In genomic region chr8:13352601-13353000, GRCm38 (mm10) we compare ENCODE assay signal across 21 mouse cellular contexts. TPM values are rescaled to one million over a fixed set of nuclear protein-coding genes. Genes with fewer than 3 reads are reported as not detected.
A peak's percentile ranks its signal among the peaks of the same experiment; 100 is the strongest.
DNase-seq lines count a peak whose midpoint lies in the region; ATAC-seq and TF ChIP-seq lines count a peak whose summit lies in the region.
"Had no signal": no experiment of that assay in that cellular context is flagged by ENCODE, and none has a peak within 500 bp of the region (broad histone marks: within the 10 kb centered on the region; RNA-seq: fewer than 3 reads in every experiment).

No protein-coding gene starts in this region.

- H3K79me2 ChIP-seq in MEL (ENCODE audit: control insufficient read depth, insufficient read depth, low read length, poor library complexity) = peaks cover 76% of the 10 kb centered on the region

- no peak overlapping the region for H3K4me3 ChIP-seq in heart, embryonic 12.5 days
- no peak overlapping the region for H3K4me3 ChIP-seq in MEL (ENCODE audit: control insufficient read depth in 1 of 2, insufficient read depth in 1 of 2, low read depth in 2 of 2, low read length in 2 of 2)
- H3K4me3 ChIP-seq in liver, embryonic 16.5 days (ENCODE audit: low read depth, low read length) = no peak overlapping the region
- no peak overlapping the region for H3K4me3 ChIP-seq in midbrain, embryonic 15.5 days
- H3K4me3 ChIP-seq: embryonic facial prominence, embryonic 15.5 days; heart, embryonic 10.5 days had no signal

- H3K27me3 ChIP-seq in heart, embryonic 12.5 days (replicated peaks) = no peaks in the 10 kb centered on the region
- H3K27me3 ChIP-seq in MEL (ENCODE audit: control insufficient read depth in 1 of 2, insufficient read depth in 2 of 2, low read length in 2 of 2) = no peaks in the 10 kb centered on the region
- H3K27me3 ChIP-seq in liver, embryonic 16.5 days (ENCODE audit: control insufficient read depth, insufficient read depth, low read depth, low read length) = no peaks in the 10 kb centered on the region
- H3K27me3 ChIP-seq in midbrain, embryonic 15.5 days (replicated peaks) = no peaks in the 10 kb centered on the region
- H3K27me3 ChIP-seq: embryonic facial prominence, embryonic 15.5 days had no signal

- peak overlapping the region; percentile 37 for H3K27ac ChIP-seq in heart, embryonic 12.5 days (ENCODE audit: poor library complexity, severe bottlenecking)
- peak overlapping the region; percentile 56 for H3K27ac ChIP-seq in MEL (ENCODE audit: control insufficient read depth, low read depth, low read length)
- H3K27ac ChIP-seq in liver, embryonic 16.5 days (ENCODE audit: low read length) = peak overlapping the region; percentile 53
- H3K27ac ChIP-seq in midbrain, embryonic 15.5 days = no peak overlapping the region
- H3K27ac ChIP-seq: embryonic facial prominence, embryonic 15.5 days; heart, embryonic 10.5 days; kidney, postnatal 0 days had no signal

- no peak for DNase-seq in heart, adult 11 months
- DNase-seq in 3T3-L1 (ENCODE audit: low read depth, low spot score) (peak; percentile 52), MEL (ENCODE audit: low read depth, low spot score) (no peak)
- DNase-seq in retina, postnatal 1 day = no peak
- DNase-seq: adrenal gland, postnatal 25 days; gastrocnemius, postnatal 10 days; right cerebral cortex, postnatal 4 days had no signal

- no peak for TF ChIP-seq RAD21 in MEL (IDR thresholded peaks at IDR 0.05; ENCODE audit: low read depth, low read length)

- H3K4me1 ChIP-seq in heart, embryonic 12.5 days (replicated peaks) = peaks cover 57% of the 10 kb centered on the region
- peaks cover 11 to 42% of the 10 kb centered on the region in 2 experiments for H3K4me1 ChIP-seq in MEL (ENCODE audit: control insufficient read depth in 1 of 2, insufficient read depth in 2 of 2, low read length in 2 of 2)
- H3K4me1 ChIP-seq in liver, embryonic 16.5 days (ENCODE audit: control insufficient read depth, low read depth, low read length) = peaks cover 51% of the 10 kb centered on the region
- H3K4me1 ChIP-seq in midbrain, embryonic 15.5 days = no peaks in the 10 kb centered on the region

- no peak for ATAC-seq in heart, embryonic 12.5 days (ENCODE audit: insufficient number of reproducible peaks, low FRiP score)
- no peak for ATAC-seq in liver, embryonic 16.5 days (ENCODE audit: low read depth)
- no peak for ATAC-seq in midbrain, embryonic 15.5 days (replicated peaks)
- ATAC-seq: forebrain, embryonic 16.5 days; midbrain, embryonic 16.5 days had no signal

- no peak overlapping the region for H3K9ac ChIP-seq in heart, embryonic 12.5 days
- no peak overlapping the region for H3K9ac ChIP-seq in MEL (ENCODE audit: control insufficient read depth, low read depth, low read length, poor library complexity, severe bottlenecking)
- H3K9ac ChIP-seq in liver, embryonic 16.5 days (ENCODE audit: low read depth, low read length) = peak overlapping the region; percentile 16; the same call in 1 of the 2 replicates
- H3K9ac ChIP-seq in midbrain, embryonic 15.5 days = no peak overlapping the region
- H3K9ac ChIP-seq: embryonic facial prominence, embryonic 15.5 days had no signal

- TF ChIP-seq POLR2A in MEL (IDR thresholded peaks at IDR 0.05; ENCODE audit: control insufficient read depth in 1 of 2, insufficient read depth in 1 of 2, low read depth in 1 of 2, low read length in 2 of 2, poor library complexity in 1 of 2) = peak in 1 of 2 experiments; percentile 12; a peak in 1 of 4 replicates

- 77% methylated on average over 8 of the region's 8 CpGs for WGBS in heart, embryonic 12.5 days
- 60% methylated on average over 8 of the region's 8 CpGs for WGBS in liver, embryonic 16.5 days (ENCODE audit: insufficient replicate concordance)
- WGBS in midbrain, embryonic 15.5 days = 90% methylated on average over 8 of the region's 8 CpGs

- H3K36me3 ChIP-seq in heart, embryonic 12.5 days = peaks cover 97% of the 10 kb centered on the region
- H3K36me3 ChIP-seq in MEL (ENCODE audit: control insufficient read depth in 1 of 2, insufficient read depth in 2 of 2, low read length in 2 of 2) = peaks cover 37 to 50% of the 10 kb centered on the region in 2 experiments
- H3K36me3 ChIP-seq in liver, embryonic 16.5 days (ENCODE audit: control insufficient read depth, insufficient read depth) = peaks cover 65% of the 10 kb centered on the region
- H3K36me3 ChIP-seq in midbrain, embryonic 15.5 days (replicated peaks) = peaks cover 20% of the 10 kb centered on the region; the same call in 1 of the 2 replicates

- H3K9me3 ChIP-seq in heart, embryonic 12.5 days (replicated peaks) = no peaks in the 10 kb centered on the region
- H3K9me3 ChIP-seq in MEL (replicated peaks; ENCODE audit: insufficient read depth, low read length) = no peaks in the 10 kb centered on the region
- H3K9me3 ChIP-seq in liver, embryonic 16.5 days (replicated peaks; ENCODE audit: control insufficient read depth, low read length) = no peaks in the 10 kb centered on the region
- no peaks in the 10 kb centered on the region for H3K9me3 ChIP-seq in midbrain, embryonic 15.5 days
- H3K9me3 ChIP-seq: embryonic facial prominence, embryonic 15.5 days; heart, embryonic 10.5 days had no signal

- TF ChIP-seq EP300 in MEL (IDR thresholded peaks at IDR 0.05; ENCODE audit: low read depth in 1 of 2, low read length in 2 of 2) = no peak

- TF ChIP-seq CTCF in MEL (IDR thresholded peaks at IDR 0.05 in 2 of 3, conservative IDR thresholded peaks at IDR 0.05 in 1 of 3; ENCODE audit: control insufficient read depth in 1 of 3, insufficient read depth in 1 of 3, low read depth in 2 of 3, low read length in 3 of 3, poor library complexity in 1 of 3, severe bottlenecking in 1 of 3) = no peak

- H3K4me2 ChIP-seq in heart, embryonic 12.5 days = no peak overlapping the region
- peak overlapping the region; percentile 44 for H3K4me2 ChIP-seq in liver, embryonic 16.5 days (ENCODE audit: low read depth, low read length)
- H3K4me2 ChIP-seq in midbrain, embryonic 15.5 days = no peak overlapping the region
- H3K4me2 ChIP-seq: embryonic facial prominence, embryonic 15.5 days had no signal

TF ChIP-seq in MEL, 35 proteins besides CTCF, POLR2A, EP300 and RAD21:
- no peak for TF ChIP-seq E2F4 (IDR thresholded peaks at IDR 0.05; ENCODE audit: borderline replicate concordance, low read depth, low read length)
- TF ChIP-seq UBTF (IDR thresholded peaks at IDR 0.05; ENCODE audit: borderline replicate concordance, insufficient read depth, low read depth, low read length) = no peak

RNA-seq across cellular contexts. Expression of gene Tfdp1, which starts 14.1 kb away (rescaled TPM):
- polyA plus RNA-seq in heart, embryonic 12.5 days (2016; fragmentation: Nextera tagmentation; extraction: Ambion mirVana) = 105 and 114 TPM in 2 replicates
- total RNA-seq in MEL (2012; rRNA removed) = 214 and 256 TPM in 2 replicates
- polyA plus RNA-seq in MEL (2012; ENCODE audit: insufficient read depth in 1 of 2, insufficient read length in 2 of 2, low read depth in 1 of 2, low replicate concordance in 2 of 2, missing spikeins in 1 of 2) = 100 to 1,000 TPM; 143 to 331 TPM
- polyA plus RNA-seq in liver, embryonic 16.5 days (2015; fragmentation: Nextera tagmentation; extraction: Ambion mirVana) = 65.6 and 74.1 TPM in 2 replicates
- 88.3 and 90.2 TPM in 2 replicates for polyA plus RNA-seq in midbrain, embryonic 15.5 days (2015; fragmentation: Nextera tagmentation; extraction: Ambion mirVana)

RNA-seq across cellular contexts. Expression of gene Atp4b, which starts 44.0 kb away (rescaled TPM):
- 0.36 TPM in 1 of 2 replicates, not detected in the other for polyA plus RNA-seq in heart, embryonic 12.5 days (2016; fragmentation: Nextera tagmentation; extraction: Ambion mirVana)
- 0.08 TPM in 1 of 2 replicates, not detected in the other for total RNA-seq in MEL (2012; rRNA removed)
- under 1 TPM in 1 of 2 experiments, not detected in 1; 0.14 TPM for polyA plus RNA-seq in MEL (2012; ENCODE audit: insufficient read depth in 1 of 2, insufficient read length in 2 of 2, low read depth in 1 of 2, low replicate concordance in 2 of 2, missing spikeins in 1 of 2)
- 0.19 TPM in 1 of 2 replicates, not detected in the other for polyA plus RNA-seq in liver, embryonic 16.5 days (2015; fragmentation: Nextera tagmentation; extraction: Ambion mirVana)
- polyA plus RNA-seq in midbrain, embryonic 15.5 days (2015; fragmentation: Nextera tagmentation; extraction: Ambion mirVana) = not detected in 2 replicates
- total RNA-seq: adrenal gland, postnatal 25 days; gastrocnemius, postnatal 10 days; hematopoietic stem cell, adult 5-6 weeks; layer of hippocampus, adult 8-10 months; left cerebral cortex, postnatal 10 days had no signal
- polyA plus RNA-seq: embryonic facial prominence, embryonic 15.5 days; forebrain, embryonic 16.5 days; heart, embryonic 10.5 days; intestine, embryonic 14.5 days; limb, embryonic 14.5 days; midbrain, embryonic 16.5 days had no signal

RNA-seq across cellular contexts. Expression of gene Grk1, which starts 52.3 kb away (rescaled TPM):
- polyA plus RNA-seq in heart, embryonic 12.5 days (2016; fragmentation: Nextera tagmentation; extraction: Ambion mirVana) = not detected in 2 replicates
- under 0.01 TPM in 1 of 2 replicates, not detected in the other for total RNA-seq in MEL (2012; rRNA removed)
- under 1 TPM in 1 of 2 experiments, not detected in 1; 0.03 TPM for polyA plus RNA-seq in MEL (2012; ENCODE audit: insufficient read depth in 1 of 2, insufficient read length in 2 of 2, low read depth in 1 of 2, low replicate concordance in 2 of 2, missing spikeins in 1 of 2)
- polyA plus RNA-seq in liver, embryonic 16.5 days (2015; fragmentation: Nextera tagmentation; extraction: Ambion mirVana) = not detected in 2 replicates
- 0.03 TPM in 1 of 2 replicates, not detected in the other for polyA plus RNA-seq in midbrain, embryonic 15.5 days (2015; fragmentation: Nextera tagmentation; extraction: Ambion mirVana)
- total RNA-seq: adrenal gland, postnatal 25 days; hematopoietic stem cell, adult 5-6 weeks; layer of hippocampus, adult 8-10 months had no signal
- polyA plus RNA-seq: forebrain, embryonic 16.5 days; intestine, embryonic 14.5 days; midbrain, embryonic 16.5 days; thymus, postnatal 0 days had no signal
